Mouse (Mus musculus) midbrain, embryonic 14.5 days (tissue): Measurements from ENCODE around the gene Nsrp1. TPM values are rescaled to one million over a fixed set of nuclear protein-coding genes. Genes with fewer than 3 reads are reported as not detected.

ENCODE experiments used
- ATAC-seq: fragments of 200-750 bp; cut with Nextera tagmentation; 2 replicates; pipeline ENCODE4 v1.8.0; 2017; ENCODE audit warnings: moderate number of reproducible peaks, moderate library complexity; ENCODE audit not compliant: low FRiP score, low TSS enrichment
- DNase-seq: peaks from one replicate; pipeline ENCODE4 v3.0.0-alpha.2; 2015
- H3K27ac ChIP-seq: fragments of 300-500 bp; sonication (generic); replicated peaks from 2 replicates; pipeline ENCODE4 v1.5.1; 2014; ENCODE audit warnings: mild to moderate bottlenecking, low read depth, low read length, moderate library complexity
- H3K27me3 ChIP-seq: fragments of 300-500 bp; sonication (generic); 2 replicates; pipeline ENCODE4 v1.6.1; 2014; ENCODE audit warnings: low read length, control low read depth, mixed read lengths; ENCODE audit not compliant: control insufficient read depth, insufficient read depth
- H3K36me3 ChIP-seq: fragments of 300-500 bp; sonication (generic); 2 replicates; pipeline ENCODE4 v1.6.1; 2014; ENCODE audit warnings: low read length, control low read depth; ENCODE audit not compliant: control insufficient read depth, insufficient read depth
- H3K4me1 ChIP-seq: fragments of 300-500 bp; sonication (generic); 2 replicates; pipeline ENCODE4 v1.6.1; 2014; ENCODE audit warnings: mild to moderate bottlenecking, antibody characterized with exemption, low read length, control low read depth; ENCODE audit not compliant: control insufficient read depth, insufficient read depth
- H3K4me2 ChIP-seq: fragments of 300-500 bp; sonication (generic); 2 replicates; pipeline ENCODE4 v1.6.1; 2014; ENCODE audit warnings: mild to moderate bottlenecking, low read length, moderate library complexity
- H3K4me3 ChIP-seq: fragments of 300-500 bp; sonication (generic); replicated peaks from 2 replicates; pipeline ENCODE4 v1.5.1; 2014; ENCODE audit warnings: low read depth, low read length
- H3K9ac ChIP-seq: fragments of 300-500 bp; sonication (generic); replicated peaks from 2 replicates; pipeline ENCODE4 v1.6.1; 2014; ENCODE audit warnings: mild to moderate bottlenecking, low read length, moderate library complexity
- H3K9me3 ChIP-seq: fragments of 300-500 bp; sonication (generic); 2 replicates; pipeline ENCODE4 v1.6.1; 2016; ENCODE audit warnings: low read length, control low read depth, mixed read lengths; ENCODE audit not compliant: control insufficient read depth
- WGBS: fragments of 180-500 bp; shearing (Covaris S2); extraction: QIAGEN DNeasy Blood & Tissue Kit; methylation state at CpG from one replicate; pipeline ENCODE4 v1.1.7; 2014; 5-methylcytosine and 5-hydroxymethylcytosine counted together
- microRNA counts: library from miRNA; unstranded; fragments of <30 nt; microRNA quantifications from one replicate; lab custom pipeline; 2016
- microRNA-seq: library from miRNA; unstranded; fragments of <30 nt; microRNA quantifications from one replicate; pipeline ENCODE4, GENCODE M21; 2016
- polyA plus RNA-seq: library from polyadenylated mRNA; unstranded; fragments of >200 nt; fragmentation: Nextera tagmentation; extraction: Ambion mirVana; gene quantifications from 2 replicates; pipeline ENCODE4 v1.2.1, GENCODE M21; 2014

The Nsrp1 gene
- polyA plus RNA-seq, 1 experiment from 2014 or later, result 50.5 TPM

DNA sequence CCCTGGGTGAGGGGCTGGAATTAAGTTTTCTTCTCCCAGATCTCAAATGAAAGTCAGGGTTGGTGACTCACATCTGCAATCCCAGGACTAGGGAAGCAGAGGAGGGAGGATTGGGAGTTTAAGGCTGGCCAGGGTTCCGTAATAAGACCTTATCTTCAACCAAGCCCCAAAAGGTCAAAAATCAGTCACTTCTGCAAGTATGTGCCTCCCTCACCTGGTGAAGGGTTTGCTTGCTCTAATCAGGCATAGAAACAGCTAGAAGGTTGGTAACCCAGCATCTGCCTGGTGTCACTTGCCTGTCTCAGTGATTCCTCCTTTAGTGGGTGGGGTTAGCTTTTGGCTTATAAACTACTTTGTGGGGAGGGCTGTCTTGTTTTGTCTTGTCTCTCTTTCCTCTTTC lies 75.9 kb downstream of the Nsrp1 start:
- H3K9me3 ChIP-seq, result no peaks in the 10 kb centered on the region
- H3K36me3 ChIP-seq, result no peaks in the 10 kb centered on the region
- peaks cover 10% of the 10 kb centered on the region for H3K4me1 ChIP-seq
- ATAC-seq (no peak), DNase-seq (no peak)
- H3K4me2 ChIP-seq, result no peak overlapping the region
- H3K9ac ChIP-seq, result no peak overlapping the region
- no peak overlapping the region for H3K4me3 ChIP-seq
- H3K27ac ChIP-seq, result no peak overlapping the region
- 83% methylated on average over 1 of the region's 1 CpGs for WGBS
- peaks cover 34% of the 10 kb centered on the region for H3K27me3 ChIP-seq

DNA sequence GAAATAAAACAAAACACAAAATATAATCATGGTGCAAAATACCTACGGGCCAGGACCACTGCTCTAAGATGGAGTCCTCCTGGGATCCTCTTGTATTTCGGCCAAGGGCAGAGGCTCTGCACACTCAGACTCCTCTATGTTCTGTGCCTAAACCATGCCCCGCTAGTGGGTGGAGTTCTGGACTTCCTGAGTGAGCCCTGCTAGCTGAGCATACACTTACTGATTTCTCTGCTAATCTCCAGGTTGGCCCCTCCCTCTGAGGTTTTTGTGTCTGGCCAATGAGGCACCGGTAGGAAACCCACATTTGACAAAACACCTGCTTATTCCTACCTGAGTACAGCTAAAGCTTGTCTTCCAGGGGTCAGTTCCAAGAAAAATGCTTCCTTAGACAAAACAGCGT lies 77.5 kb downstream of the Nsrp1 start:
- ATAC-seq (no peak), DNase-seq (no peak)
- no peak overlapping the region for H3K4me3 ChIP-seq
- no peaks in the 10 kb centered on the region for H3K9me3 ChIP-seq
- no peak overlapping the region for H3K4me2 ChIP-seq
- H3K4me1 ChIP-seq, result peaks cover 10% of the 10 kb centered on the region
- 72% methylated on average over 5 of the region's 5 CpGs for WGBS
- H3K27me3 ChIP-seq, result peaks cover 44% of the 10 kb centered on the region
- H3K36me3 ChIP-seq, result no peaks in the 10 kb centered on the region
- no peak overlapping the region for H3K27ac ChIP-seq
- no peak overlapping the region for H3K9ac ChIP-seq

DNA sequence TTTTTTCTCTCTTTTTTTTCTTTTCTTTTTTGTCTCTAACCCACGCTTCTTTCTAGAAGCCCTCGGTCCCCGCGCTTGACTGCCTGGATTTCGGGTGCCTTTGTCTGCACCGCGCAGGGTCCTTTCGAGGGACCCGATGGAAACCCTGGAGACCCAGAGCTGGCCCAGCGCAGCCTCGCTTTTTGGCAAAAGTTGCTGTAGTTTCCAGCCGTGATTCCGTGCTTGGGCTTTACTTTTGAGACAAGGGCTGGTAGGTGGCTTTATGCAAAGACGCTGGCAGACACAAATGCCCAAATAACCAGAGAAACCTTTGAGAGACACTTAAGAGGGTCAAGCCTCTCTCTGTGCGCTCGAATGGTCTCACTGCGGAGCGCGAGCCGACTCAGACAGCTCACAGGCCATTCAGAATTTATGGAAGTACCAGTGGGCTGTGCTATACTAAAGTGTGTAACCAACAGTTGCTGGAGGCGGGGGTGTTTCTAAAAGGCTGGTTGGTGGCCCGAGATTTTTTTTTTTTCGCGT lies 79.5 kb downstream of the Nsrp1 start:
- DNase-seq, result peak; percentile 31
- no peak overlapping the region for H3K27ac ChIP-seq

DNA sequence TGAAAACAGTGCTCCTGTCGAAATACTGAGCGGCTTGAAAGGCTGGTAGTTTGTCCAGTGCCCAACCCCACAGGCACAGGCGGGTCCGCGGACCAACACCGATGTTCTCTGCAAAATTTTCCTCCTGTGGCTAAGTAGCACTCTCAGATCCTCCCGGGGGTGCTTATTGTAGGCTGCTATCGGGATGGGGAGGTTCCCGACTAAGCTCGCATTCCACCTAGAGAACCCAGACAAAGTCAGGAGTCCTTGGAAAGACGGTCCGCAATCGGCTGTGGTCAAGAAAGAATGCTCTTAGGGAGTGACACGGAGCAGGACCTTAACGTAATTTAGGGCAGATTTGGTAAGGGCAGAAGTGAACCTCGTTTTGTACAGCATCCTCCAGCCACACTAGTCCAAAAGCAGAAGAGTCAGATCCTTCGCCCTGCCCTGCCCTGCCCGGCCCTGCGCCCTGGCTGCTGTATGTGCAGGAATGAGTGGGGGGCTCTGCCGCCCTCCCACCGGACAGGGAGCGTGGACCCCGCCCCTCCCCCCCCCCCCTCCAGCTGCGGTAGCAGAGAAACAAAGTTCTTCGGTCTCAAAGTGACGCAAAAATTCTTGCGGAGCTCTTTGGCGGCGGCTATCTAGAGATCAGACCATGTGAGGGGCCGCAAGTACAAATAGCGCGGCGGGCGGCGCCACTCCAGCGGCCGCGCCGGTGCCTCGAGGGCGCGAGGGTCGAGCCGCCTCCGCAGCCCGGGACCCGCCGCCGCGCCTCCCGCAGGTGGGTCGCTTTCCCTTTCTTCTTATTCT lies 80.1 kb downstream of the Nsrp1 start, which contains the start of gene Slc6a4:
TSS of gene Slc6a4 (plus strand) at position 688 of the 789 bp plus-strand sequence.
- peak within 1 kb of the TSS; percentile 86 for H3K4me2 ChIP-seq
- no peak within 1 kb of the TSS; the same call in 1 of the 2 replicates for H3K9ac ChIP-seq
- no peaks in the 10 kb centered on the region for H3K9me3 ChIP-seq
- no peak within 1 kb of the TSS for H3K27ac ChIP-seq
- no peaks in the 10 kb centered on the region for H3K36me3 ChIP-seq
- DNase-seq, result peak; percentile 56
- peaks cover 10% of the 10 kb centered on the region for H3K4me1 ChIP-seq
- no peak for ATAC-seq
- H3K4me3 ChIP-seq, result peak within 1 kb of the TSS; percentile 43
- H3K27me3 ChIP-seq, result peaks cover 44% of the 10 kb centered on the region
- WGBS, result under 1% methylated on average over 52 of the region's 52 CpGs

More for the DNA sequence above, 79.5 kb downstream of the Nsrp1 start:
- WGBS, result 8% methylated on average over 24 of the region's 24 CpGs
- Histone ChIP-seq H3K27me3 (peaks cover 44% of the 10 kb centered on the region), H3K9me3 (no peaks in the 10 kb centered on the region), H3K4me2 (peak overlapping the region; percentile 86), H3K9ac (no peak overlapping the region; the same call in 1 of the 2 replicates), H3K4me1 (peaks cover 10% of the 10 kb centered on the region), H3K4me3 (peak overlapping the region; percentile 43), H3K36me3 (no peaks in the 10 kb centered on the region)
- no peak for ATAC-seq

DNA sequence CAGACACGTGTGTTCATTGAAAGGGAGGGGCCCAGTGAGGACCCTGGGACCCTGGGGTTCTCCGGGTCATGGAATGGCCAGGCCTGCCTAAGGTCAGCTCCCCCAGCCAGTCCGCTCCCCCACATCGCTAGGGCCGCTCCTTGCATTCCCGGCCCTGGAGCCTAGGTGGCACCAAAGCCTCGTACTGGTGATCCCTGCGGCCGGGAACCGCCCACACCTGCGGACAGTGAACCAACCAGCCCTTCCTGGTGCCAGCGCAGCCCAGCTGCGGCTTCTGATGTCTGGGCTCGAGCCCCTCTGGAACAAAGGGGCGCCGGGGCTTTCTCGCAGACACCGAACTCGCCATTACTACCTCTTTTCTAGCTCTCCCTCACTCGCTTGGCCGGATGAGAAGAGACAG lies 80.9 kb downstream of the Nsrp1 start:
- DNase-seq (peak; percentile 89), ATAC-seq (peak; percentile 76)
- H3K27ac ChIP-seq, result no peak overlapping the region
- peaks cover 44% of the 10 kb centered on the region for H3K27me3 ChIP-seq
- under 1% methylated on average over 21 of the region's 21 CpGs for WGBS
- peak overlapping the region; percentile 43 for H3K4me3 ChIP-seq
- H3K9ac ChIP-seq, result no peak overlapping the region; the same call in 1 of the 2 replicates
- H3K36me3 ChIP-seq, result no peaks in the 10 kb centered on the region
- no peaks in the 10 kb centered on the region for H3K9me3 ChIP-seq
- peak overlapping the region; percentile 86 for H3K4me2 ChIP-seq
- H3K4me1 ChIP-seq, result peaks cover 10% of the 10 kb centered on the region

DNA sequence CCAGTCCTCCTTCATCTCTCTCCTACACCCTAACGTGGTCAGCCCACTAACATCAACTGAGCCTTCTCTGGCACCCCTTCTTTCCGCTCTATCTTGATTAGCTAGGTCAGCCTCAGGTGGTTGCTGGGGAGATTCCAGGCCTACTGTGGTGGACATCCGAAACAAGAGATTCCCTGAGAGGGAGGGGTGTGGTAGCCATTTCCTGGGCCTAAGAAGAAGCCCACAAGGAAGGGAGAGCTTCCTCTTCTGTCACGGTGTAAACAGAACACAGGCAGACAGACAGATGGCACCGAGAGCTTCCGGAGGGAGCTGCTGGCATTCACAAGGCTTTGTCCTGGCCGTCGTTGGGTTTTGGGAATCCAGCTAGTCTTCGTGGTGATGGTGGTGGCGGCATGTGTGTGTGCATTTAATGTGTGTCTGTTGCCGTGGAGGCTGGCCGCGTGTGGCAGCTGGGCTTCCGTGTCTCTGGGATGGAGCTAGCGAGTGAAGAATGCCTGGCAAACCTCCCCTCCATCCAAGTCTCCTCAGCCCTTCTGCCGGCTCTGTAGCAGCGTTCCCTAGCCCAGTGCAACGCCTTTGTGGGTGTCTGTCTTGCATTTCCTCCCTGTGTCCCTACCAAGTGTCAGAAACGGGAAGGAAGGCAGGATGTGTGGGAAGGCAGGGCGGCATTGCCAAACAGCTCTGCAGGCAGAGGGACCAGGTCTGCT lies 82.1 kb downstream of the Nsrp1 start:
- peaks cover 44% of the 10 kb centered on the region for H3K27me3 ChIP-seq
- H3K27ac ChIP-seq, result no peak overlapping the region
- H3K4me3 ChIP-seq, result no peak overlapping the region
- H3K4me1 ChIP-seq, result peaks cover 10% of the 10 kb centered on the region
- ATAC-seq (no peak), DNase-seq (no peak)
- H3K36me3 ChIP-seq, result no peaks in the 10 kb centered on the region
- H3K4me2 ChIP-seq, result no peak overlapping the region
- H3K9me3 ChIP-seq, result no peaks in the 10 kb centered on the region
- no peak overlapping the region for H3K9ac ChIP-seq
- 64% methylated on average over 20 of the region's 20 CpGs for WGBS

MicroRNAs encoded within 50 kb of the gene (microRNA counts, 519-probe panel; counts per million panel counts)
- 5,007 counts per million, percentile 50 among the panel's probes with 10 or more counts for microRNA mmu-miR-423-3p (lab: Ali Mortazavi, UCI)
- 4,747 counts per million, percentile 41 among the panel's probes with 10 or more counts for microRNA mmu-miR-423-5p (lab: Ali Mortazavi, UCI)

Small RNA genes lying within 50 kb of the gene (microRNA-seq; reads per million reads assigned to microRNA genes)
- 2,814 reads per million, percentile 87 among the genes with 10 or more reads in this experiment for gene Mir423

Other genes starting within 250 kb of the Nsrp1 start
- gene Cpd, start 231.4 kb downstream of the Nsrp1 start, polyA plus RNA-seq, result 8.6 and 11.8 TPM in 2 replicates
- gene Tmigd1, start 176.3 kb downstream of the Nsrp1 start, polyA plus RNA-seq, result 0.16 TPM in 1 of 2 replicates, not detected in the other
- gene Blmh, start 153.6 kb downstream of the Nsrp1 start, polyA plus RNA-seq, result 113 and 136 TPM in 2 replicates
- gene Slc6a4, start 79.8 kb downstream of the Nsrp1 start, polyA plus RNA-seq, result 5.0 and 6.1 TPM in 2 replicates
- 0.55 and 1.1 TPM in 2 replicates for gene Efcab5, start 110.5 kb upstream of the Nsrp1 start, polyA plus RNA-seq
- 23.0 and 26.6 TPM in 2 replicates for gene Ssh2, start 137.9 kb upstream of the Nsrp1 start, polyA plus RNA-seq